In genomic region chr13:41500793-41501192, GRCm38 (mm10) we compare ENCODE assay signal across 22 mouse cellular contexts. TPM values are rescaled to one million over a fixed set of nuclear protein-coding genes. Genes with fewer than 3 reads are reported as not detected.
DNase-seq lines count a peak whose midpoint lies in the region; ATAC-seq lines count a peak whose summit lies in the region.
"Had no signal": no experiment of that assay in that cellular context is flagged by ENCODE, and none has a peak within 500 bp of the region (broad histone marks: within the 10 kb centered on the region; RNA-seq: fewer than 3 reads in every experiment).

No protein-coding gene starts in this region.

- H3K27me3 ChIP-seq in hindbrain, embryonic 11.5 days (ENCODE audit: control insufficient read depth, insufficient read depth, low read length): no peaks in the 10 kb centered on the region
- H3K27me3 ChIP-seq: embryonic facial prominence, embryonic 13.5 days had no signal

- no peaks in the 10 kb centered on the region for H3K4me1 ChIP-seq in hindbrain, embryonic 11.5 days (replicated peaks; ENCODE audit: control insufficient read depth, insufficient read depth, low read length)
- H3K4me1 ChIP-seq: heart, embryonic 10.5 days had no signal

- no peaks in the 10 kb centered on the region for H3K36me3 ChIP-seq in hindbrain, embryonic 11.5 days (ENCODE audit: control insufficient read depth, insufficient read depth, low read length)
- H3K36me3 ChIP-seq: embryonic facial prominence, embryonic 13.5 days; forebrain, embryonic 12.5 days; G1E; heart, embryonic 10.5 days had no signal

- no peak overlapping the region for H3K27ac ChIP-seq in hindbrain, embryonic 11.5 days (ENCODE audit: low read depth, low read length)
- H3K27ac ChIP-seq: embryonic facial prominence, embryonic 13.5 days; forebrain, embryonic 12.5 days; heart, embryonic 10.5 days; hindbrain, embryonic 14.5 days had no signal

- DNase-seq in heart, adult 11 months: peak; percentile 50
- DNase-seq in heart, adult 8-10 months (ENCODE audit: low spot score): no peak
- peak; percentile 9 for DNase-seq in adrenal gland, postnatal 10 days
- peak; percentile 11 to 19 for DNase-seq in adrenal gland, postnatal 36 days
- DNase-seq in hindbrain, embryonic 11.5 days (ENCODE audit: low spot score): no peak
- no peak for DNase-seq in heart, postnatal 4 days
- no peak for DNase-seq in lung, postnatal 4 days
- DNase-seq: B cell, adult 2 months; cerebellum, adult 11 months; cerebellum, adult 8-10 months; cerebellum, postnatal 25 days; gastrocnemius, postnatal 10 days; heart, postnatal 10 days had no signal

- ATAC-seq in megakaryocyte progenitor cell, adult 5-6 weeks (replicated peaks; ENCODE audit: poor library complexity): peak; percentile 96
- no peak for ATAC-seq in hindbrain, embryonic 11.5 days (ENCODE audit: low FRiP score)
- ATAC-seq: CD4-positive, CD25-positive, alpha-beta regulatory T cell, adult 4 months; forebrain, embryonic 16.5 days; intestine, embryonic 16.5 days had no signal

- 94% methylated on average over 3 of the region's 3 CpGs for WGBS in hindbrain, embryonic 11.5 days

- H3K9me3 ChIP-seq in hindbrain, embryonic 11.5 days (ENCODE audit: control insufficient read depth, low read length): no peaks in the 10 kb centered on the region
- H3K9me3 ChIP-seq: embryonic facial prominence, embryonic 13.5 days; forebrain, embryonic 12.5 days; G1E; heart, embryonic 10.5 days had no signal

- no peak overlapping the region for H3K9ac ChIP-seq in hindbrain, embryonic 11.5 days (ENCODE audit: low read depth, low read length)
- H3K9ac ChIP-seq: embryonic facial prominence, embryonic 13.5 days; forebrain, embryonic 12.5 days; hindbrain, embryonic 14.5 days had no signal

- no peak overlapping the region for H3K4me3 ChIP-seq in hindbrain, embryonic 11.5 days (ENCODE audit: low read depth, low read length)
- H3K4me3 ChIP-seq: embryonic facial prominence, embryonic 13.5 days; forebrain, embryonic 12.5 days; heart, embryonic 10.5 days had no signal

- no peak overlapping the region for H3K4me2 ChIP-seq in hindbrain, embryonic 11.5 days (replicated peaks; ENCODE audit: low read depth, low read length)
- H3K4me2 ChIP-seq: embryonic facial prominence, embryonic 13.5 days; forebrain, embryonic 12.5 days; hindbrain, embryonic 14.5 days had no signal

RNA-seq across cellular contexts. Expression of gene Nedd9, which starts 13.6 kb away (rescaled TPM):
- total RNA-seq in heart, adult 8-10 months (2022): 10 to 100 TPM; 12.4 to 24.6 (median 17.0) TPM
- total RNA-seq in adrenal gland, postnatal 10 days (2021): 10 to 100 TPM; 21.4 to 32.6 TPM
- 10 to 100 TPM; 18.0 to 21.5 TPM for total RNA-seq in adrenal gland, postnatal 36 days (2021)
- total RNA-seq in megakaryocyte progenitor cell, adult 5-6 weeks (2015): 16.8 and 18.6 TPM in 2 replicates
- total RNA-seq in megakaryocyte progenitor cell, adult 5-6 weeks (2017): 19.7 and 23.1 TPM in 2 replicates
- 22.6 and 24.5 TPM in 2 replicates for polyA plus RNA-seq in hindbrain, embryonic 11.5 days (2014; fragmentation: Nextera tagmentation; extraction: Ambion mirVana)
- 10 to 100 TPM; 40.2 to 40.3 TPM for total RNA-seq in heart, postnatal 4 days (2021)
- polyA plus RNA-seq: G1E had no signal

Comparison
In these comparisons a context has a peak if more than half of its experiments do, and no peak if none do; other contexts are left out.
1. DNase-seq: peak in heart, adult 11 months (single experiment), adrenal gland, postnatal 10 days (single experiment) and adrenal gland, postnatal 36 days (2 of 2); none in heart, adult 8-10 months (single experiment), hindbrain, embryonic 11.5 days (single experiment), heart, postnatal 4 days (single experiment) and lung, postnatal 4 days (0 of 2).